Mouse (Mus musculus): ENCODE measurements around the gene Evx1. TPM values are rescaled to one million over a fixed set of nuclear protein-coding genes. Genes with fewer than 3 reads are reported as not detected.
A peak's percentile ranks its signal among the peaks of the same experiment; 100 is the strongest.

The Evx1 gene
- polyA plus RNA-seq, 1 experiment from 2014 or later, result not detected

DNA sequence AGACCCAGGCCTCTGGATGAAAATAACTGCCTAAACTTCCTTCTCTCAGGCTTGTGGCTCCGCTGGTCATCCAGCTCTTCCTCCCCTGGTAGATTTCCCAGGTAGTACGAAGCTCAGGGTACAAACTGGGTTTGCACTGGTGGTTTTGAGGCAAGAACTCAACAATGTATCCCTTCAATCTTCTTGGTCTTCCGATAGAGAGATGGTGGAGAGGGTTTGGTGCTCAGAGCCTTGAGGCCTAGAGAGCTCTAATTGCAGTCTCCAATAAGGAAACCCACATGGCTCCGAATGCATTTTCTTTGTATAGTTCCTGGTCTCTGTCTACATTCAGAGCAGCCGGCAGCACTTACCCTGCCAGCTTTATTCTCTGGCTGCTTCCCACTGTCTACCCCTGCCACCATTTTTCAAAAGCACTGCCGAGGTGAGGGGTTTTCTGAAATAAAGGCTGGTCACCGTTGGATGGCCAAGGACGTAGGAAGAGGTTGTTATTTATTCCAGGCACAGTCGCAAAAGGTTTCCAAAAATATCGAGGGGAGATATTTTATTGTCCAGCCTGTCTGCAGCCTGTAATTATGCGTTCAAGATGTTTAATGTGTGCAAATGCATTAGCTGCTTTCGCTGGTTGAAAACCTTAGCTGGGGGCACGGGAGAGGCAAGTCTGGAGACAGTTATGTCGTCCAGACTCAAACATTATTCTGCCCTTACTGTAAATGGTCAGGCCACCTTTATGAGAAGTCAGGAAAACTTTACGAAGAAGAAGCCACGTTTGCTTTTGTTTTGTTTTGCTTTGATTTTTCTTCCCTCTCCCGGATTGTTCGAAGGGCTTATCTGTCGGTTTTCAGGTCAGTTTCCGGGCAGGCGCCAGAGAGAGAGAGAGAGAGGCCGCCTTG, 40.3 kb upstream of the Evx1 start:
- H3K9ac ChIP-seq, result no peak overlapping the region
- no peaks in the 10 kb centered on the region for H3K9me3 ChIP-seq
- peak overlapping the region; percentile 18 for H3K4me3 ChIP-seq
- no peak for ATAC-seq (ENCODE audit: extremely low read depth, insufficient number of reproducible peaks, low FRiP score, low TSS enrichment)
- H3K36me3 ChIP-seq, result no peaks in the 10 kb centered on the region
- H3K4me1 ChIP-seq, result peaks cover 11% of the 10 kb centered on the region
- H3K27ac ChIP-seq (replicated peaks), result no peak overlapping the region
- peaks cover 99% of the 10 kb centered on the region for H3K27me3 ChIP-seq (replicated peaks)
- H3K4me2 ChIP-seq, result peak overlapping the region; percentile 14
- WGBS, result 12% methylated on average over 22 of the region's 22 CpGs

GRCm38 (mm10) chr6:52273656-52274280, 39.5 kb upstream of the Evx1 start:
- no peak for ATAC-seq (ENCODE audit: extremely low read depth, insufficient number of reproducible peaks, low FRiP score, low TSS enrichment)
- Histone ChIP-seq H3K9me3 (no peaks in the 10 kb centered on the region), H3K4me1 (peaks cover 11% of the 10 kb centered on the region), H3K4me2 (peak overlapping the region; percentile 14), H3K4me3 (peak overlapping the region; percentile 18), H3K27me3 (replicated peaks) (peaks cover 97% of the 10 kb centered on the region), H3K36me3 (no peaks in the 10 kb centered on the region), H3K27ac (replicated peaks) (no peak overlapping the region), H3K9ac (no peak overlapping the region)
- WGBS, result 2% methylated on average over 22 of the region's 22 CpGs

- no peaks in the 10 kb centered on the region for H3K9me3 ChIP-seq
- no peak overlapping the region for H3K9ac ChIP-seq
- WGBS, result 7% methylated on average over 11 of the region's 11 CpGs
- no peak overlapping the region for H3K4me2 ChIP-seq
- peaks cover 11% of the 10 kb centered on the region for H3K4me1 ChIP-seq
- no peak for ATAC-seq (ENCODE audit: extremely low read depth, insufficient number of reproducible peaks, low FRiP score, low TSS enrichment)
- no peaks in the 10 kb centered on the region for H3K36me3 ChIP-seq
- peaks cover 94% of the 10 kb centered on the region for H3K27me3 ChIP-seq (replicated peaks)
- no peak overlapping the region for H3K4me3 ChIP-seq
- no peak overlapping the region for H3K27ac ChIP-seq (replicated peaks)
These were observed 38.7 kb upstream of the Evx1 start for GRCm38 (mm10) chr6:52274576-52274975.

DNA sequence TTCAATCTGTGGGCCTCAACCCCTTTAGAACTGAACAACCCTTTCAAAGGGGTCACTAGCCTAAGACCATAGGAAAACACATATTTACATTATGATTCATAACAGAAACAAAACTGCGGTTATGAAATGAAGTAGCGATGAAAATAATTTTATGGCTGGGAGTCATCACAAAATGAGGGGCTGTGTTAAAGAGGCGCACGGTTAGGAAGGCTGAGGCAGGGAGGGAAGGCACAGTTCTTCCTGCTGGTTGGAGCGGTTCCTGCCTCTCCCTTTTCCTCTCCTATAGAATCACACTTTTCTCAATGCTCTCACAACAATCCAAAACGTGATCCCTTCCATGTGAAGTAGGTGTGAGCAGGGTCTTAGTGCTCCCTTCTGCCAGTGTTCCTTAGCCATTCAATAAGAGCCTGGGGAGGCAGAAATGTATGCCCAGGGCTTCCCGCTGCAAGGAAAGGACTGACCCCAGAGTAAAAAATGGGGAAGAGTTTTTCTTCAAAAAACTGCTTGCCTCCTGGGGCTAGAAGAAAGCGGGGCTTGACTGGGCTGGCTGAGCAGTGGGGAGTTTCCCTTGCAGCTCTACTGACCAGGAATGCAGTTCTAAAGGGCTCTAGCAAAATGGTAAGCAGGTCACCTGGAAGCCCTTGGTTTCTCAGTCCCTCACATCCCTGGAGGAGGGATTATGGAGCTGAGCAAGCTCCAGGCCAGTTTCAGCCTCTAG, 37.6 kb upstream of the Evx1 start:
- H3K27me3 ChIP-seq (replicated peaks), result peaks cover 92% of the 10 kb centered on the region
- H3K36me3 ChIP-seq, result no peaks in the 10 kb centered on the region
- H3K27ac ChIP-seq (replicated peaks), result no peak overlapping the region
- no peak overlapping the region for H3K4me2 ChIP-seq
- 14% methylated on average over 8 of the region's 8 CpGs for WGBS
- H3K9me3 ChIP-seq, result no peaks in the 10 kb centered on the region
- no peak for ATAC-seq (ENCODE audit: extremely low read depth, insufficient number of reproducible peaks, low FRiP score, low TSS enrichment)
- H3K4me3 ChIP-seq, result no peak overlapping the region
- H3K9ac ChIP-seq, result no peak overlapping the region
- peaks cover 17% of the 10 kb centered on the region for H3K4me1 ChIP-seq

DNA sequence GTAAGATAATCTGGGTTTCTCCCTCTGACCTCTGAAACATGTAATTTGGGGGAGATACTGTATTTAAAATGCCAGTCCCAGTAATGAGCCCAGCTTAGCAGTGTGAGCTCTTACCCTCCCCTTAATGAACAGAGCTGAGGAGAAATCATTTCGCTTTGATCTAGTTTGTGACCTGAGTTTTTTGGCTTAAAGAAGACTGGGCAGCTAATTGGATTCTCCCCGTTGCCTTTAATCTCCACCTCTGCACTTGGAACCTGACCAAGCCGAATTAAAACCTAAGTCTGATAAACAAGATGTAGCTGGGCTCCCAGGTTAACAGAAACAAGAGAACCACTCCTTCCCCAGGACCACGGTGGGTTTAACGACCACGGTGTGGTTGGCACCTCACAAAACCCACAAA, 36.9 kb upstream of the Evx1 start:
- Histone ChIP-seq H3K27ac (replicated peaks) (no peak overlapping the region), H3K4me2 (no peak overlapping the region), H3K27me3 (replicated peaks) (peaks cover 92% of the 10 kb centered on the region), H3K9ac (no peak overlapping the region), H3K4me1 (peaks cover 21% of the 10 kb centered on the region), H3K9me3 (no peaks in the 10 kb centered on the region), H3K36me3 (no peaks in the 10 kb centered on the region), H3K4me3 (no peak overlapping the region)
- 6% methylated on average over 6 of the region's 6 CpGs for WGBS
- no peak for ATAC-seq (ENCODE audit: extremely low read depth, insufficient number of reproducible peaks, low FRiP score, low TSS enrichment)

DNA sequence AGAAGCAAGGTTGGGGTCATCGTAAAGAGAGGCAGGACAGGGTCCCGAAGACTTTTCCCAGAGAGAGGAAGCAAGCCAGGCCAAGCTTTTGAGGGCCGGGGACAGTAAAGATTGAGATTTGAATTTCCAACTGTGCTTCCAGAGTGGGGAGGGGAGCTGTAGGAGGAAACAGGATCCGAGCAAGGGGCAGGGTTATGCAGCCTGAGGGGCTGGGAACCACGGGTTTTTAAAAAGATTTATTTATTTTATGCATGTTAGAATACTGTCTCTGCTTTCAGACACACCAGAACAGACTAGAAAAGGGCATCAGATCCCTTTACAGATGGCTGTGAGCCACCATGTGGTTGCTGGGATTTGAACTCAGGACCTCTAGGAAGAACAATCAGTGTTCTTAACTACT, 36.4 kb upstream of the Evx1 start:
- Histone ChIP-seq H3K27me3 (replicated peaks) (peaks cover 91% of the 10 kb centered on the region), H3K9me3 (no peaks in the 10 kb centered on the region), H3K36me3 (no peaks in the 10 kb centered on the region), H3K9ac (no peak overlapping the region), H3K4me3 (no peak overlapping the region), H3K27ac (replicated peaks) (no peak overlapping the region), H3K4me2 (no peak overlapping the region), H3K4me1 (peaks cover 21% of the 10 kb centered on the region)
- 5% methylated on average over 5 of the region's 5 CpGs for WGBS
- ATAC-seq (ENCODE audit: extremely low read depth, insufficient number of reproducible peaks, low FRiP score, low TSS enrichment), result no peak

- WGBS, result 40% methylated on average over 12 of the region's 12 CpGs
These were observed 32.2 kb upstream of the Evx1 start for GRCm38 (mm10) chr6:52281084-52281483.

GRCm38 (mm10) chr6:52283896-52284295, 29.4 kb upstream of the Evx1 start:
- Histone ChIP-seq H3K9ac (no peak overlapping the region), H3K9me3 (no peaks in the 10 kb centered on the region), H3K27ac (replicated peaks) (no peak overlapping the region), H3K4me1 (peaks cover 11% of the 10 kb centered on the region; the same call in 1 of the 2 replicates), H3K4me3 (no peak overlapping the region), H3K4me2 (no peak overlapping the region), H3K36me3 (no peaks in the 10 kb centered on the region), H3K27me3 (replicated peaks) (peaks cover 65% of the 10 kb centered on the region)
- WGBS, result 83% methylated on average over 5 of the region's 5 CpGs
- no peak for ATAC-seq (ENCODE audit: extremely low read depth, insufficient number of reproducible peaks, low FRiP score, low TSS enrichment)

More at GRCm38 (mm10) chr6:52281084-52281483, 32.2 kb upstream of the Evx1 start:
- H3K36me3 ChIP-seq, result no peaks in the 10 kb centered on the region
- H3K27me3 ChIP-seq (replicated peaks), result peaks cover 71% of the 10 kb centered on the region
- no peak for ATAC-seq (ENCODE audit: extremely low read depth, insufficient number of reproducible peaks, low FRiP score, low TSS enrichment)
- no peaks in the 10 kb centered on the region for H3K9me3 ChIP-seq
- peaks cover 11% of the 10 kb centered on the region; the same call in 1 of the 2 replicates for H3K4me1 ChIP-seq
- H3K4me3 ChIP-seq, result no peak overlapping the region
- H3K9ac ChIP-seq, result no peak overlapping the region
- no peak overlapping the region for H3K27ac ChIP-seq (replicated peaks)
- no peak overlapping the region for H3K4me2 ChIP-seq

DNA sequence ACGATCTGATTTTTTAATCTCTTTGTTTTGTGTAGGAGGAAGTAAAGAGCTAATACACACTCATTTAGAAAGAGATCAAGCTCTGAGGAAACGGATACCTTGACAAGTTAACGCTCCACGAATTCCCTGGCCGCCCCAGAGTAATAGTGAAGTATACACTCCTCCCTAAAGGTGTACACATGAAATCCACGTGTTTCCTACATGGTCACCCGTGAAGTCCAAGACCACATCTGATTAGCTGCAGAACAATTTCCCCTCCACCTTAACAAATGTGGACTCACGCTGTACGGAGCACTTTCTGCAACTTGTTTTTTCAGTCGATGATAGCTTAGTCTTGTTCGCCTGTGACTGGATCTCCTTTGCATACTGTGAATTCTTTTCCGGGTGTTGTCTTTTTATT, 23.1 kb upstream of the Evx1 start:
- no peak overlapping the region for H3K9ac ChIP-seq
- peaks cover 79% of the 10 kb centered on the region for H3K27me3 ChIP-seq (replicated peaks)
- no peak overlapping the region for H3K4me3 ChIP-seq
- no peaks in the 10 kb centered on the region for H3K36me3 ChIP-seq
- peak overlapping the region; percentile 77; the same call in 1 of the 2 replicates for H3K4me2 ChIP-seq
- ATAC-seq (ENCODE audit: extremely low read depth, insufficient number of reproducible peaks, low FRiP score, low TSS enrichment), result no peak
- no peak overlapping the region for H3K27ac ChIP-seq (replicated peaks)
- 16% methylated on average over 12 of the region's 12 CpGs for WGBS
- peaks cover 15% of the 10 kb centered on the region for H3K4me1 ChIP-seq
- H3K9me3 ChIP-seq, result no peaks in the 10 kb centered on the region

DNA sequence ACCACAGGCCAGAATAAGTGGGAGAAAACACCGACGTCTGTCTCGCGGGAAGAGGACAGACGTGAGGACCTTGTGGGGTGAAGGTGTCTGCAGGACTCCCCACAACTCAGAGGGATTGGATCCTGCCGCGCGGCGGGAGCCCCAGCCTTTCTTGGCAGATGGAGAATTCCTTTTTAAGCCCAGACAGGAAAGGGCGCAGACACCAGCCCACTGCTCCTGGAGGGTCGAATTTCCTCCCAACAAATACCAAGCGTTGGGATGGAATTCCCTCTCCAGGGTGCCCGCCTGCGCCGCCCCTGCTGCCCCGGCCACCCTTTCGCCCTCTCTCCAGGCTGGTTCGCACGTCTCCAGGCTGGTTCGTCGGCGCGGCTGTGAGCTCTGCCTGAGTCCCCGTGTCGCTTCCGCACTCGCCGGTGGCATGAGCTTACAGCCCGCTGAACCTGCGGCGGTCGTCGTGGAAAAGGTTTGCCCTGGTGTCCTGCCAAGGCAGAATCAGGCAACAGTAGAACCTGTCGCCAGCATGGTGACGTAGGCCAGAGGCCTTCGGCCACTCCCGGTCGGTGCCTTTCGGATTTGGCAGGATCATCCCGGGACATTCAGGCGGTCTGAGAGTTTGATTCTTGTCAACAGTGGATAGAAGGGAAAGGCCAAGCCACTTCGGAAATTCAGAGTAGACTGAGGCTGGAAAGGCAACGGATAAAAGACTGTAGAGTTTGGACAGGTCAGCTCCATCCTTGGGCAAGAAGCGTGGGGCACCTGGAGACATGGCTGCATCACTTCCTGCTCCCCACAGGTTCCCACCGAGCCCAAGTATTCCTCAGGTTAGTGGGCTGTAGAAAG, 22.1 kb upstream of the Evx1 start:
- H3K9ac ChIP-seq, result peak overlapping the region; percentile 58
- no peaks in the 10 kb centered on the region for H3K9me3 ChIP-seq
- no peaks in the 10 kb centered on the region for H3K36me3 ChIP-seq
- H3K4me1 ChIP-seq, result peaks cover 15% of the 10 kb centered on the region
- no peak overlapping the region for H3K27ac ChIP-seq (replicated peaks)
- peak overlapping the region; percentile 77 for H3K4me2 ChIP-seq
- H3K27me3 ChIP-seq (replicated peaks), result peaks cover 88% of the 10 kb centered on the region
- ATAC-seq (ENCODE audit: extremely low read depth, insufficient number of reproducible peaks, low FRiP score, low TSS enrichment), result no peak
- peak overlapping the region; percentile 51 for H3K4me3 ChIP-seq
- 2% methylated on average over 45 of the region's 45 CpGs for WGBS
